Mouse (Mus musculus) heart, embryonic 14.5 days (tissue): Measurements from ENCODE around the gene Rpp38. TPM values are rescaled to one million over a fixed set of nuclear protein-coding genes. Genes with fewer than 3 reads are reported as not detected.
A peak's percentile ranks its signal among the peaks of the same experiment; 100 is the strongest.

ENCODE experiments used
- ATAC-seq: fragments of 200-750 bp; cut with Nextera tagmentation; 2 replicates; pipeline ENCODE4 v1.8.0; 2017; ENCODE audit warnings: low read depth, moderate TSS enrichment; ENCODE audit not compliant: insufficient number of reproducible peaks, insufficient read depth, low FRiP score
- H3K27ac ChIP-seq, 2 experiments: fragments of 200-500 bp in 1 of 2; fragments of 300-500 bp in 1 of 2; sonication (generic) in 1 of 2; replicated peaks in 1 of 2; 2 replicates each; pipeline ENCODE4 v1.5.1; 2012 to 2014; ENCODE audit warnings: low read depth in 2 of 2, low read length in 2 of 2, control low read depth in 1 of 2, mild to moderate bottlenecking in 1 of 2, mixed read lengths in 1 of 2; ENCODE audit not compliant: control insufficient read depth in 1 of 2, insufficient read depth in 1 of 2
- H3K27me3 ChIP-seq: fragments of 300-500 bp; sonication (generic); 2 replicates; pipeline ENCODE4 v1.6.1; 2014; ENCODE audit warnings: mild to moderate bottlenecking, low read length, control low read depth; ENCODE audit not compliant: control insufficient read depth, insufficient read depth
- H3K36me3 ChIP-seq: fragments of 300-500 bp; sonication (generic); 2 replicates; pipeline ENCODE4 v1.6.1; 2014; ENCODE audit warnings: mild to moderate bottlenecking, control low read depth, low read length, mixed read lengths; ENCODE audit not compliant: control insufficient read depth, insufficient read depth
- H3K4me1 ChIP-seq, 2 experiments: fragments of 200-500 bp in 1 of 2; fragments of 300-500 bp in 1 of 2; sonication (generic) in 1 of 2; 2 replicates each; pipeline ENCODE4 v1.6.1; 2012 to 2014; ENCODE audit warnings: low read length in 2 of 2, control low read depth in 1 of 2, mixed read lengths in 1 of 2; ENCODE audit not compliant: control insufficient read depth in 2 of 2, insufficient read depth in 2 of 2
- H3K4me2 ChIP-seq: fragments of 300-500 bp; sonication (generic); 2 replicates; pipeline ENCODE4 v1.6.1; 2014; ENCODE audit warnings: mild to moderate bottlenecking, low read length
- H3K4me3 ChIP-seq, 2 experiments: fragments of 200-500 bp in 1 of 2; fragments of 300-500 bp in 1 of 2; sonication (generic) in 1 of 2; 2 replicates each; pipeline ENCODE4 v1.5.1; 2012 to 2014; ENCODE audit warnings: low read length in 2 of 2, mild to moderate bottlenecking in 2 of 2, control low read depth in 1 of 2, low read depth in 1 of 2, moderate library complexity in 1 of 2; ENCODE audit not compliant: control insufficient read depth in 1 of 2, insufficient read depth in 1 of 2
- H3K9ac ChIP-seq: fragments of 300-500 bp; sonication (generic); 2 replicates; pipeline ENCODE4 v1.6.1; 2014; ENCODE audit warnings: mild to moderate bottlenecking, low read length
- H3K9me3 ChIP-seq: fragments of 300-500 bp; sonication (generic); 2 replicates; pipeline ENCODE4 v1.6.1; 2016; ENCODE audit warnings: low read length, control low read depth; ENCODE audit not compliant: control insufficient read depth
- whole genome bisulfite sequencing: fragments of 180-500 bp; shearing (Covaris S2); extraction: QIAGEN DNeasy Blood & Tissue Kit; methylation state at CpG from one replicate; pipeline ENCODE4 v1.1.7; 2014; 5-methylcytosine and 5-hydroxymethylcytosine counted together
- polyA plus RNA-seq: library from polyadenylated mRNA; unstranded; fragments of >200 nt; fragmentation: Nextera tagmentation; extraction: Ambion mirVana; gene quantifications from 2 replicates; pipeline ENCODE4 v1.2.1, GENCODE M21; 2014

The Rpp38 gene
- polyA plus RNA-seq, 1 experiment from 2014 or later: 12.8 TPM

DNA sequence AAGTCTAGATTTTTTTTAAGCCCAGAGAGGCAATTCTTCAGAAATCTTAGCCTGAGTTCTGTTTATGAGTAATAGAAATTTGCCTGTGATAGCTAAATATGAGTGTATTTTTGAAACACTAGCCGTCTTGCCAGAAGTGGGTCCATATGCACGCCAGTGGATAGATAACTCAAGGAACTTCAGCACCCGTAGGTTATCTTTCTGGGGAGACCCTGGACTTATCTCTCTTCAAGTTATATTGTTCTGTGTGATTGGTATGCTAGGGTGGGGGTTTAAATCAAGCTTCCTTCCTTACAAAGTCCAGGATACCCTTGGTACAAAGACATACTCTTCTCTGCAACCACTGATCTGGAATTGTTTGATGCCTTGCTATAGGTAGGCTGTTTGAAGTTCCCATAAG, 46.7 kb downstream of the Rpp38 start:
- Histone ChIP-seq H3K27ac (peak overlapping the region in 1 of 2 experiments; percentile 11; a peak in 1 of 4 replicates), H3K9me3 (no peaks in the 10 kb centered on the region), H3K36me3 (no peaks in the 10 kb centered on the region), H3K4me3 (peak overlapping the region in 1 of 2 experiments; percentile 98; a peak in 2 of 4 replicates), H3K27me3 (no peaks in the 10 kb centered on the region), H3K9ac (peak overlapping the region; percentile 93; the same call in 1 of the 2 replicates), H3K4me2 (peak overlapping the region; percentile 78), H3K4me1 (peaks cover 6 to 20% of the 10 kb centered on the region in 2 experiments)
- WGBS: 17% methylated on average over 3 of the region's 3 CpGs
- no peak for ATAC-seq

DNA sequence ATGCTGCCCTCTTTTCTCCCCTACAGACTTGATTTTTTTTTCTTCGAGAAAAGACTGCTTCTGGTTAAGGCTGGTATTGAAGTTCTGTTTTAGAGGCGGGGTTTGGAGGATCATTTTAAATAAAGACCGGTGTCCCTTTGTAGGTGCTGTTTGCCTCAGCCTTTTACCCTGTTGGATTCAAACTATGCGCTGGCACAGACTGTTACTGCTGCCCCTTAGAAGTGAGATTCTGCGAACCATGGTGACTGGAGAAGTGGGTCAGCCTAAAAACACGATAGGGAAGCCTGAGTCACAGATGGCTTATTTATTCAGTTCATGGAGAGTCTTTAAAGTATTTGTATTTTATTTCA, 47.3 kb downstream of the Rpp38 start:
- H3K4me2 ChIP-seq: peak overlapping the region; percentile 78
- no peaks in the 10 kb centered on the region for H3K36me3 ChIP-seq
- H3K9me3 ChIP-seq: no peaks in the 10 kb centered on the region
- H3K9ac ChIP-seq: peak overlapping the region; percentile 93
- peak overlapping the region; percentile 73 to 91 for H3K27ac ChIP-seq
- WGBS: 1% methylated on average over 6 of the region's 6 CpGs
- peak overlapping the region; percentile 64 to 98 for H3K4me3 ChIP-seq
- peaks cover 6 to 20% of the 10 kb centered on the region in 2 experiments for H3K4me1 ChIP-seq
- H3K27me3 ChIP-seq: no peaks in the 10 kb centered on the region
- ATAC-seq: no peak

DNA sequence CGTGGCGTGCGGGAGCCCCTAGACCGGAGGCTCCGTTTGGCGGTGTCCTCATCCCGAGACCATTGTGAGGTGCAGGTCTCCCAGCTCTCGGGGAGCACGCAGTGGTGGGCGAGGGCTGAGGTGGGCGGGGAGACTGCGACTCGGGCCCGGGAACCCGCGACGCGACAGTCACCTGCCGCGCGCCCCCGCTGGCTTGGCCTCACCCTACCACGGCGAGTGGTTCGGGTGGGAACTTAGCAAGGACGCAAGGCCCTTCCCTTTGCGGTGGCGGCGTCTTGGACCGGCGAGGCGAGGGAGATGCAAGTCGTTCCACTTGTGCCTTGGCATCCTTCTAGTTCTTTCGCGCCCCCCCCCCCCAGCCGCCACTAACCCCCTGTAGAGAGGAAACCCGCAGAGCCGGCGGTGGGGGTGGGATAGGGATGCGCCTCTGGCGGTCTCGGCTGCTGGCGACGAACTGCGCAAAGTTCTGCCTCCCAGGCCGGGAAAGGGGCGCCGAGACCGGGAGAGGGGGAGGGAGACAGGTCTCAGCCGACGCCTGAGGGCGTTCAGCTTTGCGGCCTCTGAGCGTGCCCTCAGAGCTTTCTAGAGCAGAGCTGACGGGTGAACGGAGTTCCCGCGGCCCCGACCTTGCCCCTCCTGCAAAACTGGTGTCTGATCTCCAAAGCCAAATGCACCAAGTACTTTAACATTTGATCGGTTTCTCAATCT, 47.8 kb downstream of the Rpp38 start:
- H3K27me3 ChIP-seq: no peaks in the 10 kb centered on the region
- under 1% methylated on average over 54 of the region's 60 CpGs for WGBS
- peak overlapping the region; percentile 64 to 98 for H3K4me3 ChIP-seq
- peak; percentile 19; the same call in 1 of the 2 replicates for ATAC-seq
- no peaks in the 10 kb centered on the region for H3K9me3 ChIP-seq
- no peaks in the 10 kb centered on the region for H3K36me3 ChIP-seq
- peak overlapping the region; percentile 73 to 91 for H3K27ac ChIP-seq
- H3K4me1 ChIP-seq: peaks cover 6 to 20% of the 10 kb centered on the region in 2 experiments
- H3K4me2 ChIP-seq: peak overlapping the region; percentile 78
- H3K9ac ChIP-seq: peak overlapping the region; percentile 93

DNA sequence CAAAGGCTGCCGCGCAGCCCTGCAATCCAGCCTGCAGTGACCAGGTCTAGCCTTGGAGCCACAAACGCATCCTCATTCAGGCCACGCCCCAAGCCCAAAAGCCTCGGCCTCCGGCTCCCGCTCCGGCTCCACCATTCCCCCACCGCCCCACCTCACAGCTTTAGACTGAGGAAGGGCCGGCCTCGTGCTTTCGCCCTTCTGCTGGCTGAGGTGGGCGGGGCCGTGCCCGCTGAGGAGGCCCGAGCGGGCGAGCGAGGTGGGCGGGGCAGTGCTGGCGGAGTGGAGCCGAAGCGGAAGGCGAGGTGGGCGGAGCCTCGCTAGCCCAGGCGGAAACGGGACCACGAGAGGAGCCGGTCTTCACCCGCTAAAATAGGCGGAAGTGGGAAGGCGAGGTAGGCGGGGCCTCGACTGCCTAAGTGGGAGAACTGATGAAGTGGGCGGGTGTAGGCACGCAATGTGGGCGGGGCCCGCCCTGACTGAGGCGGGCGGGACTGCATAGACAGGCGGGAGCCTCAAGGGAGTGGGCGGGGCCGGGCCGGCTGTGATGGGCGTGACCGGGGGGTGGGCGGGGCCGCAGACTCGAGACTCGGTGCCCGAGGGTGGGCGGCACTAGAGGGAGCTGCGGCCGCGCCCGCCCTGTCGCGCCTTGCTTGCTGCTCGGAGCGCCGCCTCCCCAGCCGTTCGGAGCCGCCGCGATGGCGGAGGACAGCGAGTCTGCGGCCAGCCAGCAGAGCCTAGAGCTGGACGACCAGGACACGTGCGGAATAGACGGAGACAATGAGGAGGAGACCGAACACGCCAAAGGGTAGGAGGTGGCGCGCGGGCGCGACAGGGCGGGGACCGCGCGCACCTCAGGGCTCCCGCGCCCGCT, 48.6 kb downstream of the Rpp38 start, which contains the start of gene Nmt2:
Gene Nmt2 (plus strand): TSS at position 611 of the 871 bp plus-strand sequence.
- peaks cover 6 to 20% of the 10 kb centered on the region in 2 experiments for H3K4me1 ChIP-seq
- no peaks in the 10 kb centered on the region for H3K9me3 ChIP-seq
- peak; percentile 98 for ATAC-seq
- WGBS: under 1% methylated on average over 74 of the region's 88 CpGs
- peak within 1 kb of the TSS; percentile 78 for H3K4me2 ChIP-seq
- peak within 1 kb of the TSS; percentile 75 to 91 for H3K27ac ChIP-seq
- no peaks in the 10 kb centered on the region for H3K27me3 ChIP-seq
- peak within 1 kb of the TSS; percentile 93 for H3K9ac ChIP-seq
- H3K4me3 ChIP-seq: peak within 1 kb of the TSS; percentile 64 to 98
- no peaks in the 10 kb centered on the region for H3K36me3 ChIP-seq

DNA sequence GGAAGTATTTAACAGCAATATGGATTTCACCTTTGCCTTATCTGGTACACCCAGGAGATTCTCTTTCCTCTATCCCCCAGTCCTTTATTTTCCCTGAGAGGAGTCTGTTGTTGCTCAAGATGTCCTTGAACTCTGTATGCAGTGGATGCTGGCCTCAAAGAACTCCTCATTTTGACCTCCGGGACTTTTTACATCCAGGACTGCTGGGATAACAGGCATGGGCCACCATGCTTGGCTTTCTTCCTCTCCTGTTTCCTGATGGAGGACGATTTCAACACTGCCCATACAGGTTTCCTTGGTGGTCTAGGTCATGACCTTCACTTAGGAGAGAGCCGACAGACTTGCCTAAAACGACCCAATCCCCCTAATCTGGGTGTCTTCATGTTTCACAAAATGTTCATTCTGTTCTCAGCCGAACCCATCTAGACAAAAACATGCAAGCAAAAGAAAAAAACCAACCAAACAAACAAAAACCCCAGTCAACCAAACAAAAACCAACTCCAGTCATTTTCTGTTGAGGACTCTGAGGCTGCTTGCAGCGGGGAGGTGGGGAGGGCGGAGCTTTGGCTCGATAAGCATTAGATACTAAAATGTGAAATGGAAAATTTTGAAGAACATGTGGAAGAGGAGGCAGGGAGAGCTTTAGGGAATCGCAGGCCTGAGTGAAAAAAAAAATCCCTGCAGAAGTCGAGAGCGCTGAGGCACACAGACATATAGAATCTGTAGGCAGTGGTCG, 49.4 kb downstream of the Rpp38 start:
- Histone ChIP-seq H3K27ac (peak overlapping the region; percentile 75 to 87), H3K9ac (peak overlapping the region; percentile 75), H3K9me3 (no peaks in the 10 kb centered on the region), H3K4me2 (peak overlapping the region; percentile 77), H3K36me3 (no peaks in the 10 kb centered on the region), H3K4me3 (peak overlapping the region; percentile 45 to 49), H3K4me1 (peaks cover 6 to 20% of the 10 kb centered on the region in 2 experiments), H3K27me3 (no peaks in the 10 kb centered on the region)
- no peak for ATAC-seq
- WGBS: 13% methylated on average over 12 of the region's 12 CpGs

DNA sequence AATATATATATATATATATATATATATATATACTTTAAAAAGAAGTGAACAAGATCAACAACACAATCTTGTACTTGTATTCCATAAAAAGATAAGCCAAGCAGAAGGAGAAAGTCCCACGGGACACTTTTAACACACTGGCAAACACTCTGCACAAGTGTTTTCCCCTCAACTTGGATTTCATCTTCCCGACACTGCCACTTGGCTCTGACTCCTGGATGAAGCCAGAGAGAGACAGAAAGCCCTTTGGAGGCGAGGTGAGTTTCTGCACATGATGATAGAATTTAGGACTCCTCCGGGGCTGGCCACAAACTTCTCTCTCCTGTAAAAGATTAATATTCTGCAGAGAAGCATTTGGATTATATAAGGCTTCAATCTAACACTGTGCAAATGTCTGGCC, 51.1 kb downstream of the Rpp38 start:
- Histone ChIP-seq H3K4me3 (no peak overlapping the region), H3K27ac (no peak overlapping the region), H3K36me3 (no peaks in the 10 kb centered on the region), H3K4me2 (no peak overlapping the region), H3K4me1 (peaks cover 6 to 16% of the 10 kb centered on the region in 2 experiments), H3K9me3 (no peaks in the 10 kb centered on the region), H3K27me3 (no peaks in the 10 kb centered on the region), H3K9ac (no peak overlapping the region)
- 70% methylated on average over 4 of the region's 4 CpGs for WGBS
- ATAC-seq: no peak
